Mouse (Mus musculus) testis, postnatal 10 days (tissue): ENCODE results near the gene Ppcs.

Source experiments
- DNase-seq: peaks from one replicate; pipeline ENCODE4 v3.0.0; 2021; ENCODE audit warnings: low spot score

Ppcs gene

GRCm38 (mm10) chr4:119422294-119422964 lies at the start of gene Ppcs, which contains the start of gene Zmynd12:
Gene Ppcs (minus strand): TSS chr4:119422420.
Gene Zmynd12 (plus strand): TSS chr4:119422814.
- DNase-seq: peak; percentile 93

- DNase-seq: no peak
Observed at GRCm38 (mm10) chr4:119467720-119468380, 45.6 kb upstream of the Ppcs start.

GRCm38 (mm10) chr4:119465841-119466240 lies 43.6 kb upstream of the Ppcs start:
- DNase-seq: no peak

- DNase-seq: no peak
Observed at GRCm38 (mm10) chr4:119463756-119464419, 41.7 kb upstream of the Ppcs start.

- DNase-seq: peak; percentile 81
Observed at GRCm38 (mm10) chr4:119462858-119463755, 40.9 kb upstream of the Ppcs start.

GRCm38 (mm10) chr4:119462457-119462856 lies 40.2 kb upstream of the Ppcs start:
- no peak for DNase-seq

- DNase-seq: no peak
Observed at GRCm38 (mm10) chr4:119460728-119461141, 38.5 kb upstream of the Ppcs start.

GRCm38 (mm10) chr4:119460296-119460695 lies 38.1 kb upstream of the Ppcs start:
- DNase-seq: peak; percentile 63

GRCm38 (mm10) chr4:119453533-119453932 lies 31.3 kb upstream of the Ppcs start:
- DNase-seq: peak; percentile 58

GRCm38 (mm10) chr4:119453128-119453527 lies 30.9 kb upstream of the Ppcs start:
- no peak for DNase-seq

- DNase-seq: no peak
Observed at GRCm38 (mm10) chr4:119450436-119450835, 28.2 kb upstream of the Ppcs start.

GRCm38 (mm10) chr4:119447786-119448185 lies 25.6 kb upstream of the Ppcs start:
- DNase-seq: no peak

GRCm38 (mm10) chr4:119447261-119447660 lies 25.0 kb upstream of the Ppcs start:
- DNase-seq: no peak

GRCm38 (mm10) chr4:119442539-119442938 lies 20.3 kb upstream of the Ppcs start:
- peak; percentile 52 for DNase-seq

GRCm38 (mm10) chr4:119441836-119442235 lies 19.6 kb upstream of the Ppcs start:
- no peak for DNase-seq

GRCm38 (mm10) chr4:119437936-119438335 lies 15.7 kb upstream of the Ppcs start:
- no peak for DNase-seq

GRCm38 (mm10) chr4:119430678-119431077 lies 8.5 kb upstream of the Ppcs start:
- DNase-seq: peak; percentile 69

- DNase-seq: no peak
Observed at GRCm38 (mm10) chr4:119427680-119428079, 5.5 kb upstream of the Ppcs start.

- no peak for DNase-seq
Observed at GRCm38 (mm10) chr4:119425601-119426000, 3.4 kb upstream of the Ppcs start.

- DNase-seq: no peak
Observed at GRCm38 (mm10) chr4:119425077-119425476, 2.9 kb upstream of the Ppcs start.

- peak; percentile 69 for DNase-seq
Observed at GRCm38 (mm10) chr4:119421921-119422293, 313 bp downstream of the Ppcs start.

GRCm38 (mm10) chr4:119421191-119421590 lies 1.0 kb downstream of the Ppcs start:
- no peak for DNase-seq
